Mouse (Mus musculus): ENCODE measurements around the gene Mad1l1.

Gene Mad1l1

DNA sequence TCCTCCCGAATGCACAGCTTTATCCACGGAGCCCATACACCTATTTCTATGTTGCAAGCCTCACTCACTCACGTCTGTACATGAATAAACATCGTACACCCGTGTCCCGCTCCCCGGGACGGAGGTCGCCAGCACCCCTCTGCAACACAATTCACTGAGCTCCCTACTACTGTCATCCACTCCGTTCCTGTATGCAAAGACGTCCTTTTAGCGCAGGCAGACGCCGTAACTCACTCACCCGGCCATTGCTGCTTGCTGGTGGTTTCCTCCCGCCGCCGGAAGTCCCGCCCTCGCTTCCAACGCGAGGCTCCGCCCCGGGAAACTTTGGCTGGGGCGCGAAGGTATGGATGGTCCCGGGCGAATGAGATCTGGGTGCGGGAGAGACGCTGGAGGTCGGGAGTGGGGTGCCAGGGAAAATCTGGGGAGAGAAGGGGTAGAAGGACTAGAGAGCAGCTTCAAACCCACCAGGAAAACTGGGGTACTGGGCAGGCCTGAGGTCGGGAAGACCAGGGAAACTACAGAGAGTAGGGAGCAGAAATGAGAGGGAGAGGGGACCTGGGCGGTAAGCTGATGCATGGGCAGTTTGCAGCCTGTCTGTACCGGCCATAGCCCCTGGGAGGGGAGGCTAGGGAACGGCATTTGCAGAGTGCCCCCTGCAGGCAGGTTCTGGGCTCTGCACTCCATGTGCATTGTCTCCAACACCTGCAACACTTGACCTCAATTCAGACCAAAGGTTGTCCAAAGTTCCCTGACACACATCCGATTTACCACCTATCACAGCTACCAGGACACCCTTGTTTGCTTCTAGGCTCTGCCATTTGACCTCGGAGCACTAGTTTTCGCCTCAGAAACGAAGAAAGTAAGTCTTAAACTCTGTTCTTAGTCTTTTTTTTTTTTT lies 10.5 kb upstream of the Mad1l1 start, which contains the start of gene Mrm2:
Gene Mrm2 (minus strand): TSS at position 284 of the 898 bp plus-strand sequence.
- CTCF ChIA-PET, result interaction anchor here (0.5 to 0.9 kb wide), 3 partner anchors 51 to 493 kb away, joined by 3 to 5 read pairs (median 4); no protein-coding TSS in a partner anchor

GRCm38 (mm10) chr5:140324058-140324457 lies 2.7 kb upstream of the Mad1l1 start:
- CTCF ChIA-PET, result no interaction called here

- CTCF ChIA-PET, result no interaction called here
These were observed 614 bp upstream of the Mad1l1 start for GRCm38 (mm10) chr5:140321756-140322575.

- CTCF ChIA-PET, result interaction anchor here (0.6 kb wide), 1 partner anchor 18 kb away, joined by 4 read pairs; no protein-coding TSS in a partner anchor
These were observed 4.6 kb downstream of the Mad1l1 start for GRCm38 (mm10) chr5:140316716-140317115.

- CTCF ChIA-PET, result no interaction called here
These were observed 13.8 kb downstream of the Mad1l1 start for GRCm38 (mm10) chr5:140307602-140308001.

DNA sequence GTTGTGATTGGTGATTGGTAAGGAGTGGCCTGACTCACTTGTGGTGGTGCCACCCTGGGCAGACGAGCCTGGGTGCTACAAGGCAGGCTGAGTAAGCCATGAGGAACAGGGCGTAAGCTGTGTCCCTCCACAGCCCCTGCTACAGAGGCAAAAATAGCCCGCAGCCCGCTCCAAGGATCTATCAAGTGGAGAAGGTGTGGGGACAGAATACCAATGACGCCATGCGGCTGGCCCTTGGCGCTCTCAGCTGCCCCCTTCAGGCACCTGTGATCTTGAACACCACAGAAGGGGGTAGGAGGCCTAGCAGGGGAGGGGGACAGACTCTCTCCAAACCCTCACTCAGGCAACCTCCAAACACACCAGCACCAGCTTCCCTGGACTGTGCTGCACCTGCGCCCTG lies 15.3 kb downstream of the Mad1l1 start:
- CTCF ChIA-PET, result no interaction called here

DNA sequence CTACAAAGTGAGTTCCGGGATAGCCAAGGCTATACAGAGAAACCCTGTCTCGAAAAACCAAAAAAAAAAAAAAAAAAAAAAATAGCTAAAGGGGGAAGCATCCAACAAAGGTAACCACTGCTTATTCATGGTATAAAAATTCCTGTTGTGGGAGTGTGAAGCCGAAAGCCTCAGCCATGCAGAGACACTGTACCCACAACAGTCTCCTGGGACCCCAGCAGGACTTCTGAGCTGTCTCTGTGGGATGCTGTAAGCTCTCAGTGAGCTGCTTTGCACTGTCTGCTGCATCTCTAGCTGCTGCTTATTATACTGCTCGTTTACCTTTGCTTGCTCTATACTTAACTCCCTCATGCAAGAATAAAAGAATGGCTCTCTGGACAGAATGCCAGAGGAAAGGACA lies 23.1 kb downstream of the Mad1l1 start:
- CTCF ChIA-PET, result interaction anchor here (0.6 kb wide), 1 partner anchor 18 kb away, joined by 4 read pairs; no protein-coding TSS in a partner anchor

- CTCF ChIA-PET, result interaction anchor here (0.7 kb wide), 1 partner anchor 456 kb away, joined by 3 read pairs; no protein-coding TSS in a partner anchor
These were observed 29.2 kb downstream of the Mad1l1 start for GRCm38 (mm10) chr5:140292152-140292551.

- CTCF ChIA-PET, result no interaction called here
These were observed 32.2 kb downstream of the Mad1l1 start for GRCm38 (mm10) chr5:140289161-140289560.

DNA sequence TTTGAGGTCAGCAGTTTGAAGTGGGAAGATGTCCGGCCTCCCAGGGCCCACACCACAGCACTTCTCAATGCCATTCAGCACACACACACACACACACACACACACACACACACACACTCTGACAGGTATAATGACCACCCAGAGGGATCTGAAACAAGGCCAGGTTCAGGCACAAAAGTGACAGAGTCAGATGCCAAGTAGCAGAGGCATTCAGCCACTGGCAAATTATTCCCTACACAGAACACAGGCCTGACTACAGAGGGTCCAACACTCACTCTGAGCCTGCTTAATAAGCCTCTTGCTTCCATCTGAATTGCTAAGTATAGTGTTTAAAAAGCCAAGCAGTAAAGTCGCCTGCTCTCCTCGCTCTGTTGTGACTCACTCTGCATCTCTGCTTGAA lies 33.1 kb downstream of the Mad1l1 start:
- CTCF ChIA-PET, result no interaction called here

GRCm38 (mm10) chr5:140284761-140285160 lies 36.6 kb downstream of the Mad1l1 start:
- CTCF ChIA-PET, result no interaction called here

DNA sequence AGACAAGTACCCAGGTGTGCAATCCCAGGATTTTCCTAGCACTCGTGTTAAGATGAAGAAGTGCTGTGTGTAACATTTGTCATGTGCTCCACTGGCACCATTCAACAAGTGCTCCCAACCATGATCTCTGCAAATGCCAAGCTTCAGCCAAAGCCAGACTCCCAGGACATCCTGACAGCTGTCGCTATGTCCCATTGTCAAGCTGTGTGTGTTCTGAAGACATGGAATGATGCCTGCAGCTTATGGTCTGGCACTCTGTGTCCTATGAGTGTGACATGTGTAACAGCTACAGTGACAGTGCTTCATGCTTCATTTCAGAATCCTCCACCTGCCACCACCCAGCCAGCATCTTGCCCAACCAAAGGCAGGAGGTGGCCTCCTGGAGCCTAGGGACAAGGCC lies 37.3 kb downstream of the Mad1l1 start:
- CTCF ChIA-PET, result no interaction called here

GRCm38 (mm10) chr5:140282900-140283299 lies 38.5 kb downstream of the Mad1l1 start:
- CTCF ChIA-PET, result no interaction called here

- CTCF ChIA-PET, result no interaction called here
These were observed 39.0 kb downstream of the Mad1l1 start for GRCm38 (mm10) chr5:140282376-140282775.

- CTCF ChIA-PET, result no interaction called here
These were observed 41.1 kb downstream of the Mad1l1 start for GRCm38 (mm10) chr5:140280205-140280604.

DNA sequence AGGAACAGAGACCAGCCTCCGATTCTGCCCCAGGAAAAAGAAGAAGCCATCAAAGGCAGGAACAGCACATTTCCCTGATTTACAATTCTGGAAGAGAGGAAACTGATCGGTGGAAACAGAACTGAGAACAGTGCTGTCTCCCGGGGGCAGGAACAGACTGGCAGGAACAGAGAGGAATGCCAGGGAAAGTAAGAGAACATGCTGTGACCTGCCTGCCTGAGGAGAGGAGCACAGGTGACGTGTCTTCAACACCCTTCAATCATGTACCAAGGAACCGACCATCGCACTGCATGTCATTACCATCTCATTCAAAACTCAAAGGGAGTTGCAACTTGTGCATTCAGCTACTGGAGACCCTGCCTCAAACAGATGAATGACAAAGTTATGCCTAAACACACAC lies 44.6 kb downstream of the Mad1l1 start:
- CTCF ChIA-PET, result interaction anchor here (0.7 kb wide), 1 partner anchor 456 kb away, joined by 7 read pairs; no protein-coding TSS in a partner anchor

GRCm38 (mm10) chr5:140270976-140271685 lies 50.2 kb downstream of the Mad1l1 start:
- CTCF ChIA-PET, result no interaction called here

DNA sequence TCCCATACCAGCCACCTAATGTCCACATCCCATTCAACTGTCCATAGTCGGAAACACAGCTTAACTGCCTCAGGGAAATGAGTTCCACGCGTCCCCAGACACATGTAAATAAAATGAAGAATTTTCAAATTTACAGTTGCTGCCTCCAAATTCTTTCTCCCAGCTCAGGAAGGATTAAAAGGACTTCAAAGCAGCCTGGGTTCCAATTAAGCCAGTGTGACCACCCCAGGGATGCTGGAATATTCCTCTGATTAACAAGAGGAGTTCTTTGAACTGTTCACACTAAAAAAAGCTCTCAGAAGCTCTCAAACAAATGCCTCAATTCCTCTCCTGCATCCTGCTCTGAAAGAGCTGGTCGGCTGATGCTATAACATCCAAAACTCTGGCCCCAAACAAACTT lies 53.0 kb downstream of the Mad1l1 start:
- CTCF ChIA-PET, result interaction anchor here (0.6 kb wide), 1 partner anchor 141 kb away, joined by 4 read pairs; no protein-coding TSS in a partner anchor

DNA sequence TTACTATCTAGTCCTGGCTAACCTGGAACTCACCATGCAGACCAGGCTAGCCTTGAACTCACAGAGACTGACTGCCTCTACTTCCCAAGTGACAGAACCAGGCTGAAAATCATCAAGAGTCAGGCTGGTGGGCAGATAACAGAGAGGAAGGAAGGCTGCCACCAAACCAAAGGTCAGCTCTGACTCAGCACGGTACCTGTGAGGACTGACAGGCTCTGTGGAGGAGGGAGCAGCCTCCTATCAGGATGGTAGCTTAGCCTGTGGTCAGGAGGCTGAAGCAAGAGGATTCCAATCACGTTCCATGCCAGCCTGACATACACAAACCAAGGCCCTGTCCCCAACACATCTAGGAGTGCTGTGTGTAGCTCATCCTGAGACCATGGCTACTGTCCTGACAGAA lies 54.3 kb downstream of the Mad1l1 start:
- CTCF ChIA-PET, result interaction anchor here (0.7 kb wide), 1 partner anchor 1997 kb away, joined by 4 read pairs; no protein-coding TSS in a partner anchor

GRCm38 (mm10) chr5:140264825-140265575 lies 56.4 kb downstream of the Mad1l1 start:
- CTCF ChIA-PET, result no interaction called here
